Mouse (Mus musculus): Measurements from ENCODE around the gene Ssxb6. TPM values are rescaled to one million over a fixed set of nuclear protein-coding genes. Genes with fewer than 3 reads are reported as not detected.

Gene Ssxb6
- polyA plus RNA-seq (2017; shearing (Covaris generic)) = not detected

DNA sequence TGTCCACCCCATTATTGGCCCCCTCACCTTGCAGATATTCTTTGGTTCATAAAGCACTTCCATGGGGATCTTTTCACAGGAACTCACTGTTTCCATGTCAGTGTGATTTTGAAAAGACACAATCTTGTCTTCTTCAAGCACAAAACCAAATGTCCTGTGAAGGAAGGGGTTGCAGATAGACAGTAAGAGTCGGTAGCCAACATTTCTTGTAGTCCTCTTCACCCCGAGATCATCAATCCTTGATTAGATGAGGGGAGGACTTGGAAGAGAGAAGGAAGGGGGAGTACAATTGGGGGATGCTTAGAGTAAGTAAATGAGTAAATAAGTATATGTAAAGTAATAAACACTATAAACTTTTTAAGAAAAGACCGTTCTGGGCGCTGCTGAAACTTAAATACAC is at the start of gene Ssxb6:
Ssxb6 (minus strand) TSS at position 101 of the 400 bp plus-strand sequence.

DNA sequence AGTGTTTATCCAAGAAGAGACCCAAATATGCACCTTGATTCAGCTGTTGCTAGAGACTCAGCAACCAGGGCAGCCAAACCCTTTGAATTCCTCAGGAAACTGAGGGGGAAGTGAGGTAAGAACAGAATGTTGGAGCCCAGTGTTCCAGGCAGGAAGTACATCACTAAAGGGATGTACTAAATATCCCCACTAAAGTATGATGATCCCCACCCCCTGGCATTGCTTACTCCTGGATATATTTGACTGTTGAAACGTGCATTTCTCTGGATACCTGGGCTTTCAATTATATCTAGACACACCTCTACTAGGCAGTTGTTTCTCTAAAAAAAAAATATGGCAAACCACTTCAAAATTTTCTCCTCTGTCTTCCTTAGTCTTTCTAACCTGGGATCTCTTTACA is 43.7 kb upstream of the Ssxb6 start, which contains the start of gene Ssxb3:
Ssxb3 (minus strand) TSS at position 101 of the 400 bp plus-strand sequence.

DNA sequence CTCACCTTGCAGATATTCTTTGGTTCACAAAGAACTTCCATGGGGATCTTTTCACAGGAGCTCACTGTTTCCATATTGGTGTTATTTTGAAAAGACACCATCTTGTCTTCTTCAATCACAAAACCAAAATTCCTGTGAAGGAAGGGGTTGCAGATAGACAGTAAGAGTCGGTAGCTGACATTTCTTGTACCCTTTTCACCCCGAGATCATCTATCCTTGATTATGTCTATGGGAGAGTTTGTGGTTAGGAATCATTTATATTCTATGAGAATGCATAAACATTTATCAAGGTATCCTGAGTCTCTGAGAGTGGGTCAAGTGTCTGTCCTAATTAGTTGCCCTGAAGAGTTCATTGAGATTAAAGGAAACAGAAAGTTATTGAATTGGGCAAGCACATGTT is 23.2 kb downstream of the Ssxb6 start, which contains the start of gene Gm14459:
Gm14459 (minus strand) TSS at position 101 of the 400 bp plus-strand sequence.

Other genes with a start within 250 kb of the Ssxb6 start
- not detected for gene Ssxb10, start 220.8 kb downstream of the Ssxb6 start, polyA plus RNA-seq (2017; shearing (Covaris generic))
- gene Ssxb9, start 181.3 kb downstream of the Ssxb6 start, polyA plus RNA-seq (2017; shearing (Covaris generic)) = not detected
- gene Ssxb1, start 134.9 kb downstream of the Ssxb6 start, polyA plus RNA-seq (2017; shearing (Covaris generic)) = not detected
- gene Ssxb2, start 86.5 kb downstream of the Ssxb6 start, polyA plus RNA-seq (2017; shearing (Covaris generic)) = not detected
- gene Gm14459, start 23.3 kb downstream of the Ssxb6 start, polyA plus RNA-seq (2017; shearing (Covaris generic)) = not detected
- not detected for gene Ssxb3, start 43.6 kb upstream of the Ssxb6 start, polyA plus RNA-seq (2017; shearing (Covaris generic))
- not detected for gene Ssxb8, start 142.6 kb upstream of the Ssxb6 start, polyA plus RNA-seq (2017; shearing (Covaris generic))
- gene Ssx9, start 200.2 kb upstream of the Ssxb6 start, polyA plus RNA-seq (2017; shearing (Covaris generic)) = not detected

Measured in activated CD4-positive, CD25-positive, alpha-beta regulatory T cell (primary cell).